Mouse (Mus musculus): ENCODE measurements at regions not wholly inside any gene's neighbourhood (a gene's known extent, or its start where the extent isn't known, plus 50 kb on each side); places are given as distances from the start of the nearest gene placed in this dataset.

- DNase-seq (ENCODE audit: extremely low spot score, low read depth, low spot score): no peak
Measured at GRCm38 (mm10) chr10:95124476-95124875, 179.8 kb upstream of the Plxnc1 start.

GRCm38 (mm10) chr10:95120007-95120406 is 175.4 kb upstream of the Plxnc1 start:
- DNase-seq (ENCODE audit: extremely low spot score, low read depth, low spot score): no peak

DNA sequence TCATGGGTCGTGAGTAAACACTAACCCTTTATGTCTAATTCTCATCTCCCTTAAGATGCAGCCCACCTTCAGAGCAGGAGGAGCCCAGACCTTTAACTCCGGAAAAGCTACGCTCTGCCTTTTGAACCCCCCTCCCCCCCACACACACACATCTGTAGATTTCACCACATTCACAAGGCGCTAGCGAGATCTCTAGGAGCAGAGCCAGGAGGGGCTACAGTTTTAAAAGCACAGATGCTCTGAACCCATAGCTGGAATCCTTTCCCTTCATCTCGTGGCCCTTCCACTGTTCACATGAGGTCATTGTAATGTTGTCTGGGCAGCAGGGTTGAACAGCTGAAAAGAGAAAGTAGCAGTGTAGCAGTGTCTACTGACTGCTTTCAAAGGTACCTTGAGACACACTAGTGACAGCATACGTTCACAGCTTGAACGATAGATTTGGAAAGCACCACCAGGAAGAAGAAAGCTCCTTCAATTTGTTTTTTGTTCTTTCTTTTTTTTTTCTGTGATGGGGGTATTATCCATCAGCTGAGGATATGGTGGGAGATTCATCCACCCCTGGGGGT is 174.2 kb upstream of the Plxnc1 start:
- no peak for DNase-seq (ENCODE audit: extremely low spot score, low read depth, low spot score)

- no peak for DNase-seq (ENCODE audit: extremely low spot score, low read depth, low spot score)
Measured at GRCm38 (mm10) chr10:95117731-95118212, 173.1 kb upstream of the Plxnc1 start.

DNA sequence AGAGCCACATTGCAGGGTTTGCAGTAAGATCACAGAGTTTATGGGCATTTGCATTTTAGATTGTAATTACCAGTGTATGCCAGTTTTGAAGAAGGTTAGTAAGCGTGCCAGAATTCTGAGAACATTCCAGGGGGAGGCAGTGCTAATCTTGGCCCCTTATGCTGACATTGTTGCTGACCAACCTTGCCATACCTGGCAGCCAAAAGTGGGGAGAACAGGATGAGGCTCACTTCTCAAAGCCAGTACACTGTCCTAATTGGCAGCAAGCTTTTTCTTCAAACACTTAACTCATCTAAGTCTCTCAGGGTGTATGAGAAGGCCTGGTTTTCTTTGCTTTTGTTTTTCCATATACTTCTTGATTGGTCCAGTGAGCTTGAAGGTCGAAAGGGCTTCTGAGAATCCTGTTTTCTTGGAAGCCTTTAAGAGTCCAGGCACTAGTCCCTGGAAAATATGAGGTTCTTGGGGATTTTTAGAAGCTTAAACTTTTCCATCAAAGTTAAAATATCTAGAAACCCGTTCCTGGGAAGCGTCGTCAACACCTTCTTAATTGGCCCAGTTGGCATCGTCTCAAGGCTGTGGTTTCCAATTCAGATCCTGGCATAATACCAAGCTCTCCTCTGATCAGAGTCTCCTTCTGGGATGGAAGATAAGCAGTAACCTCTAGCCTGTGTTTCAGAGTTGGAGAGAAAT is 172.6 kb upstream of the Plxnc1 start:
- DNase-seq (ENCODE audit: extremely low spot score, low read depth, low spot score): peak; percentile 16

GRCm38 (mm10) chr10:95116579-95117011 is 172.0 kb upstream of the Plxnc1 start:
- DNase-seq (ENCODE audit: extremely low spot score, low read depth, low spot score): no peak

- peak; percentile 18 for DNase-seq (ENCODE audit: extremely low spot score, low read depth, low spot score)
Measured at GRCm38 (mm10) chr10:95112837-95113388, 168.3 kb upstream of the Plxnc1 start.

DNA sequence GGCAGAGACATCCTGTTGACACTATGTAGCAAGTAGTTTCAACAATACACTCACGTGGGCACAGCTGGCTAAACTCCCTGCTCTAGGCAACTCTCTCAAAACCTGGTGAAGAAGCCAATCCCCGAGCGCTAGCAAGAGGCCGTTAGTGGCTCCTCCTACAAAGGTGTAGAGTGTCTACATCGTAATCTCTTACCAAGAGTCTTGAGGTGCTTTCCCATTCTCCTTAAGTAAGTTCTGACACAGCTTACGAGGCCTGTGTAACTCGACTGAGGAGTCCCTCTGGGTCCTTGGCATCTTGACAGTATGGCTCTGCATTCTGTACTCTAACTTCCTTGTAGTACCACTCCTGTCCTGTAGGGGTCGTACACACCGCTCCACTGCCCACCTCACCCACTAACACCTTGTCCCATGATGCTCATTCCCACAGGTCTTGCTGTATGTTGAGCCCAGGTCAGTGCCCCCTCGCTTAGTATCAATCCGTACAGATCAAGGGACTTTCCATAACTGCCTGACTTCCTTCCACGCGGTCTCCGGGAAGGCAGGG is 167.7 kb upstream of the Plxnc1 start:
- DNase-seq (ENCODE audit: extremely low spot score, low read depth, low spot score): no peak

DNA sequence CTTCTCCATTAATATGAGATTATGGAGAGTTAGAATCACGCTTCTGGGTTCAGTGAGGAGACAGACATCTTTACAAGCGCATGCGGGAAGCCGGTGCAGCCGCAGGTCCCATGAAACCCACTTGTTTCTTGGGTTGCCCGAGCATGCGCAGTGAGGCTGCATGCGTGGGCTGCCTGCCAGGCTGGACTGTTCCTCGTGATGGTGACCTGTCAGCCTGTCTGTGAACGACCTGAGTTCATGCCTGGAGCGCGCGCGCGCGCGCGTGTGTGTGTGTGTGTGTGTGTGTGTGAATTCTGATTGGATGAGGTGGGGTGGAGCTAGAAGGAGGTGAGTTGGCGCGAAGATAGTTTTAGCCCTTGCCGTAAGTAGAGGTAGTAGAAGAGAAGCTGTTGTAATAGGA is 166.2 kb upstream of the Plxnc1 start:
- no peak for DNase-seq (ENCODE audit: extremely low spot score, low read depth, low spot score)

DNA sequence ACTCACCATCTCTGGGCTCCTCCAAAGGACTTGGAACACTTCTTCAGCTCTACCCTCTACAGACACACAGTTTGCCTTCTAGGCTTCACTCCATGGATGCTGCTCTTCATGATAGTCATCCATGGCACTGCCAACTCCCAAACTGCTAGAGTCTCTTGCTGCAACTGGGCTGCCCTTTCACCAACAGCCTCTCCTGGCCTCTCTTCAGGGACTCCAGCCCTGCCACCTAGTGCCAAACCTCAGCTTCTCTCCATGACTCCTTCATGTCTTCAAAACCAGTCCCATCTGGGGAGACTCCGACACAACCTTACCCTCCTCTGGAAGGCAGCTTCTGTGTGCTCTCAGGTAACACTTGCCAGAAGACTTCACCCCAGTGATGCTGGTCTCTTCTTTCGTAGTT is 164.9 kb upstream of the Plxnc1 start:
- DNase-seq (ENCODE audit: extremely low spot score, low read depth, low spot score): no peak

DNA sequence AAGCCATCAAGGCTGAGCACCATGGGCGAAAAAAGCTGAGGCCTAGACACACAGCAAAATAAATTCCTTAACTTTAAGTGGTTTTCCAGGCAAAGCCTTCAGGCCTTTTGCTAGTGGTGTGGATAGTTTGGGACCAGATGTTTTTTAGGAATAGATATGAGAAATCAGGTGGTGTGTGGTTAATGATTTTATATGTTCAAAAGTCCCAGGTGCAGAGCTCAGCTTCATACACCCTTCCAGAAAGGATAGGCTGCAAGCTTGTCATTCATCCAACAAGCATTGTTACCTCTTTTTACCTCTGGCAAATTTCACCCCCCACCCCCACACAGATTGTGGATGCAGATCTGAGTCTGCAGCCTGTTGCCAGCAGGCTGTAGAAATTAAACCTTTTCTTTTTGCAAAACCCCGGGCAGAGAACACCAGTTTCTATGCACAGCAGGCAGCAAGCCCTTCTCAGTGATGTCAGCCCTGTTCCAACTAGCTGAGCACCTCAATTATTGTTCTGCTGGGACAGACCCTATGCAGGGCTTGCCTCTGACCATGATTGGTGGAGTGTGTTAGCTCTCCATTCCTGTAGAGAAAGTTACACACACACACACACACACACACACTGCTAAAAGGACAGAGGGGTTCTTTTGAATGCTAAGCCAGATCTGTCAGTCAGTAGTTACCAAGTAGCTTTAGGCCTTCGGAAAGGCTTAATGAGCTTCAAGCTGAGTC is 163.1 kb upstream of the Plxnc1 start:
- no peak for DNase-seq (ENCODE audit: extremely low spot score, low read depth, low spot score)

DNA sequence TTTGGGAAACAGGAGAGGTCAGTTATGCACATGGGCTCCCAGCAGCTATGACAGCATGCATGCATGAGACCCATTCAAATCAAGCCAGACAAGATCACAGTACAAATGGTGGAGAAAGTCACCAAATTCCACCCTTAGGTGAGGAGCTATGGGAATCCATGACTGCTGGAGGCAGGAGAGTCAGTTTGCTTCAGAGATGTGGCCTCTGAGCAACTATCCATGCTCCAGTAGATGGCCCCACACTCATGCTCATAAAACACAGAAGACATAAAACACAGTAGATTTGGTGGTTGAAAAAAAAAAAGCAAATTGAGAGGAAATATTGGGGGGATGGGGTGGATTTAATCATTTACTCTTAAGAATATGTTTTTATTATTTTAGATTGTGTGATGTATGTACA is 159.2 kb upstream of the Plxnc1 start:
- DNase-seq (ENCODE audit: extremely low spot score, low read depth, low spot score): no peak

- DNase-seq (ENCODE audit: extremely low spot score, low read depth, low spot score): no peak
Measured at GRCm38 (mm10) chr10:95102981-95103380, 158.3 kb upstream of the Plxnc1 start.

GRCm38 (mm10) chr10:95099906-95100305 is 155.3 kb upstream of the Plxnc1 start:
- no peak for DNase-seq (ENCODE audit: extremely low spot score, low read depth, low spot score)

DNA sequence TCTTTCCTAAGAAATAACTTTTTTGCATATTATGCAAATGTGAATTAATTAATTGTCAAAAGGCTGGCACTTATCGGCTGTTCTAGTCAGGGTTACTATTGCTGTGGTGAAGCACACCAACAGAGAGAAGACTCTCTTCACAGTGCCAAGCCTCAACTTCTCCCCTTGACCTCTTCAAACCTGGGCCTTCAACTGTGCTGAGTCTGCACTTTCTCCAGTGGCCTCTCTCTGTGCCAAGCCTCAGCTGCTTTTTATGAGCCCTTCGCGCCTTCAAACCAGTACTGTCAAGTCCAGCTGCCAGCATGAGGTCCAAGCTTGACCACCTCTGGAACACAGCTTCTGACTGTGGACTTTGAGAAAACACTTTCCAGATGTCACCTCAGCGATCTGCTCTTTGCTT is 151.2 kb upstream of the Plxnc1 start:
- DNase-seq (ENCODE audit: extremely low spot score, low read depth, low spot score): no peak

- no peak for DNase-seq (ENCODE audit: extremely low spot score, low read depth, low spot score)
Measured at GRCm38 (mm10) chr10:95094771-95095170, 150.1 kb upstream of the Plxnc1 start.

DNA sequence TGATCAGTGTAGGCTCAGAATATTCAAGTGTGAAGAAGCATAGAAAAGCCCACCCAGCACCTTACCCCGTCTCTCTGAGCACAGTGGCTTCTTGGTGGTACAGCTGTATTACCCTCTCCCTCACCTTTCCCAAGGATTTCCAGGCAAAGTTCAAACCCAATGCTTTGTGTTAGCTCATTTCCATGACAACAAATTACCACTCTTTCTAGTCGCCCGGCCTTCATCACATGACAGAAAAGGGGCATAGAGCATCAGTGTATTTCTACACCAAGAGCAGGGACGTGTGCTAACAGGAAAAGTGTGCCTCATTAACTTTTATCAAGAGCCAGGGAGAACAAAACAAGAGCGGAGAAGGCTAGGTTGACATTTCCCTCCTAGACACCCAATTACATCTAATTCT is 148.6 kb upstream of the Plxnc1 start:
- DNase-seq (ENCODE audit: extremely low spot score, low read depth, low spot score): no peak

DNA sequence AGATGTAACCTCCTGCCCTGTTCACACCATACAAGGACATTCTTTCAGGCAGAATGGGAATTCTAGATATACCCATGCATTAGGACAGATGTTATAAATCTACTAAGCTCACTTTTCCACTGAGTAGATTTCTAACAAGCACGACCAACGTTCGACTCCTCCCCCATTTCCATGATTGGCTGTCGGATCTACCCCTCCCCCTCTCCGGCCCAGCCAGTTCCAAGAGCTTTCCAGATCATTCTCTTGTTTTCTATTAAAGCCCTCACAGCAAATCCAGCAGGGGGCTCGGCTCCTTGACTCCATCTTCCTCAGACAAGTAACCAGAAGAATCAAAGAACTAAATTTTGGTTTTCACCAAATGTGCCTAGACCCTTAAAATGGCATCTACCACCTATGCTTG is 146.5 kb upstream of the Plxnc1 start:
- no peak for DNase-seq (ENCODE audit: extremely low spot score, low read depth, low spot score)

DNA sequence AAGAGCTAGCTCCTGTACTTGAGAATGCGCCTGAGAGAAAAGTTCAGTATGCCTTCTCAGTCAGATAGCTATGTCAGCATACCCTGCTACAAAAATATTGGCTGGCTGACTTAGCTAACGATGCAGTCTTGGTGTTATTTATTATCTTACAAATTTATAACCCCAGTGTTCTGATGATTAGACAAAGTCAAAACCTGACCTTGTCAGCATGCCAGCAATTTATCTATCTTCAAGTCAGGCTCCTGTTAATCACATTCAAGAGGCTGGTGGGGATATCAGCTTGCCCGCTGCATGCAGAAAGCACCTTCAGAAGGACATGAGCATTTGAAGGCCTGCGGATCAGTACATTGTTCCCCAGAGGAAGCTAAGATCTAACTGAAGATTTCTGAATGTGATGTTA is 146.0 kb upstream of the Plxnc1 start:
- DNase-seq (ENCODE audit: extremely low spot score, low read depth, low spot score): no peak

DNA sequence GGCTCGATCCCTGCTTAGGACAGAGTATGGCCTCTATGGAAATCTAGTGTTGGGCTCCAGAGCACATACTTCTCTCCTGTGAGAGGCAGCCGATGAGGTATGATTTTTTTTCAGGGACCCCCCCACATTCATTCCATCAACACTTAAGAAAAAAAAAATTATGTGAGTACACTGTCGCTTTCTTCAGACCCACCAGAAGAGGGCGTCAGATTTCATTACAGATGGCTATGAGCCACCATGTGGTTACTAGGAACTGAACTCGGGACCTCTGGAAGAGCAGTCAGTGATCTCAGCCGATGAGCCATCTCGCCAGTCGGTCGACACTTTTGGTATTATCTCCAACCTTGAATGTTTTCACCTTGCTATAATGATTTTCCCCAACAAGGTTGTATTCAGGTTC is 145.4 kb upstream of the Plxnc1 start:
- no peak for DNase-seq (ENCODE audit: extremely low spot score, low read depth, low spot score)

DNA sequence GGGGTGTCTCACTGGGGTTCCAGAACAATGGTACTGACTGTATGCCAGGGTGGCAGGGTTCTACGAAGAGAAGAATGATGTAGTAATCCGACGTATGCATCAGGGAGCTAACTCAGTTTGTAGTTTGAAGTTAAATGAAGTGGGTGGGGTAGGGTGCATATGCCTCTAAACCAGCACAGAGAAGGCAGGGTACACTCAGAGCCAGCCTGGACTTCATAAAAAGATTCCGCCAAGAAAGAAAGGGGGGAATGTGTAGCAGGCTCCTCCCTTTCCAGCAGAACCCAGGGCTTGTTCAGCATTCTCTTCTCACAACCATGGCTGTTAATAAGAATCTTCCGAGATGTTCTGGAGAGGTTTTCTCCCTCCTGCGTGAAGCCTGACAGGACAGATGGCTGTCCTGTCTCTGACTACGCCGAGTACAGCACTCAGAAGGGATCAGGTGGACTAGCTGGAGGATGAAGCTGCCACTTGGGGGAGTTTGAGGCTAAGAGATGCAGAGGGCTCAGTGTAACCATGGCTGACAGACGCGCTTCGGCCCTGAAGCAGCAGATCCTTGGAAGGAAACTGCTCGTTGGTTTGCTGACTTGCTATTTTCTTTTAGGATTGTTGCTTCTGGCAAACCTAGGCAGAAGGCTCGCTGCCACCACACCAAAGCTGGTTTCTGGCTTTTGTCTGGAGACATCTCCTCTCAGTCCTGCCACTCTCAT is 143.4 kb upstream of the Plxnc1 start:
- DNase-seq (ENCODE audit: extremely low spot score, low read depth, low spot score): no peak

Measured in hindlimb bud, embryonic 11.5 days (tissue).